Mouse (Mus musculus) midbrain, embryonic 15.5 days (tissue): Measurements from ENCODE around the gene Stpg1. TPM values are rescaled to one million over a fixed set of nuclear protein-coding genes. Genes with fewer than 3 reads are reported as not detected.

Source experiments
- ATAC-seq: fragments of 200-750 bp; cut with Nextera tagmentation; replicated peaks from 2 replicates; pipeline ENCODE4 v1.8.0; 2017; ENCODE audit warnings: moderate TSS enrichment
- H3K27ac ChIP-seq: fragments of 300-500 bp; sonication (generic); 2 replicates; pipeline ENCODE4 v1.5.1; 2015; ENCODE audit warnings: mild to moderate bottlenecking, inconsistent platforms
- H3K27me3 ChIP-seq: fragments of 300-500 bp; sonication (generic); replicated peaks from 2 replicates; pipeline ENCODE4 v1.6.1; 2015; ENCODE audit warnings: inconsistent platforms
- H3K36me3 ChIP-seq: fragments of 300-500 bp; sonication (generic); replicated peaks from 2 replicates; pipeline ENCODE4 v1.6.1; 2015; ENCODE audit warnings: inconsistent platforms
- H3K4me1 ChIP-seq: fragments of 300-500 bp; sonication (generic); 2 replicates; pipeline ENCODE4 v1.6.1; 2015; ENCODE audit warnings: inconsistent platforms
- H3K4me2 ChIP-seq: fragments of 300-500 bp; sonication (generic); 2 replicates; pipeline ENCODE4 v1.6.1; 2015; ENCODE audit warnings: inconsistent platforms, mild to moderate bottlenecking, moderate library complexity
- H3K4me3 ChIP-seq: fragments of 300-500 bp; sonication (generic); 2 replicates; pipeline ENCODE4 v1.5.1; 2015; ENCODE audit warnings: mild to moderate bottlenecking, inconsistent platforms
- H3K9ac ChIP-seq: fragments of 300-500 bp; sonication (generic); 2 replicates; pipeline ENCODE4 v1.6.1; 2015; ENCODE audit warnings: mild to moderate bottlenecking, inconsistent platforms
- H3K9me3 ChIP-seq: fragments of 300-500 bp; sonication (generic); 2 replicates; pipeline ENCODE4 v1.6.1; 2016; ENCODE audit warnings: inconsistent platforms
- WGBS: fragments of 180-500 bp; shearing (Covaris S2); methylation state at CpG from one replicate; pipeline ENCODE4 v1.1.7; 2015; ENCODE audit warnings: mixed read lengths; 5-methylcytosine and 5-hydroxymethylcytosine counted together
- polyA plus RNA-seq: library from polyadenylated mRNA; unstranded; fragments of >200 nt; fragmentation: Nextera tagmentation; extraction: Ambion mirVana; gene quantifications from 2 replicates; pipeline ENCODE4 v1.2.1, GENCODE M21; 2015

Gene Stpg1
- polyA plus RNA-seq: 0.36 and 0.59 TPM in 2 replicates

- under 1% methylated on average over 53 of the region's 53 CpGs for WGBS
- Histone ChIP-seq H3K4me1 (peaks cover 14% of the 10 kb centered on the region), H3K4me3 (peak within 1 kb of the TSS; percentile 77), H3K27me3 (no peaks in the 10 kb centered on the region), H3K27ac (peak within 1 kb of the TSS; percentile 75), H3K4me2 (peak within 1 kb of the TSS; percentile 89), H3K36me3 (0 out of 2 replicates have a peak, but pooled peaks cover 2% of the 10 kb centered on the region), H3K9me3 (no peaks in the 10 kb centered on the region), H3K9ac (peak within 1 kb of the TSS; percentile 52)
- peak; percentile 98 for ATAC-seq
Observed at GRCm38 (mm10) chr4:135494521-135495396, at the start of gene Stpg1, which contains the start of gene Nipal3. TSS of gene Stpg1 (plus strand) at chr4:135494790. TSS of gene Nipal3 (minus strand) at chr4:135495038.

DNA sequence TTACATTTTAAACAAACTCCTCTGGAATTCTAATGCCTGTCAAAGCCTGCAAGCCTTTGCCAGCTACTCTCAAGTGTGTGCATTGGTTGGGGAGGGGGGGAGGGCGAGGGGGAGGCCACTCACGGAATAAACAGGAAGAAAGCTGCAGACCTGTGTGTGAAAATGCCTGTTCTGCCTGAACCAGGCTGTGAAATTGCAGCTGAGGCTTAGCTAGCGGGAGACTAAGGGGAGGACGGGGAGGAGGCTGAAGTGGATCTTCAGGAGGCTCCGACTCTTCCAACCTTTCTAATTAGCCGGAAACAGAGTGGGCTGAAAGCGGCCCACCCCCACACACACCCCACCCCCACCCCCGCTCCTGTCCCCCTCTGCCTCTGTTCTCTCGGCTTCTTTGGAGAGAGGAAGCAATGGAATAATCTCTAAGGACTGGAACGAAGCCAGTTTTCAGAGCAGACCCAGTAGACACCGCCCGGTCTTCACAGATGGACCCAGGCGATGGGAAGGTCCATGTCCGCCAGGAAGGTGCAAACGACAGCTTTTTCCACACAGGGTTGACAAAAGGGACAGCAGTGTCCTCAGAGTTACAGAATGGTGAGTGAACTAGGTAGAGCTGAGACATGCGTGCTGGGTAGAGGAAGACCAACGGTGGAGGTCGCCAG, 43.1 kb upstream of the Stpg1 start:
- no peak for ATAC-seq
- H3K27me3 ChIP-seq: no peaks in the 10 kb centered on the region
- H3K9ac ChIP-seq: no peak overlapping the region
- peaks cover 9% of the 10 kb centered on the region for H3K4me1 ChIP-seq
- 45% methylated on average over 18 of the region's 18 CpGs for WGBS
- H3K4me2 ChIP-seq: peak overlapping the region; percentile 15; the same call in 1 of the 2 replicates
- H3K36me3 ChIP-seq: no peaks in the 10 kb centered on the region
- H3K27ac ChIP-seq: no peak overlapping the region
- H3K9me3 ChIP-seq: no peaks in the 10 kb centered on the region
- no peak overlapping the region for H3K4me3 ChIP-seq

DNA sequence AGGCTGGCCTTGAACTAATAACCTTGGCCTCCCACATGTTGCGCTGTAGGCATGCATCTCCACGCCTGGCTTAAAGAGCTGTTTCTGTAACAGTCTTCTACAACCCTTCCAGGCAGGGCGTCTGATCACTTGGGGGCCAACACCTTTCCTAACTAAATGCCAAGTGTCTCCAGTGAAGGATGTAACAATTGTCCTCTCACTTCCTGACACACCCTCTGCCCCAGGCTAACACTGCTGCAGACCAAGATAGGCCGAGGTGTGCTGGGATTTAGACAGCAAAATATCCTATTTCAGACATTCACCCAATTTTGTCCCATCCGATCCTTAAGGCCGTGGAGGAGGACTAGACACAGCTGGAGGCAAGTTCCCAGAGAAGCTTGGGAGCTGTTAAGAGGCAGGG, 41.4 kb upstream of the Stpg1 start:
- Histone ChIP-seq H3K27me3 (no peaks in the 10 kb centered on the region), H3K9ac (no peak overlapping the region), H3K9me3 (no peaks in the 10 kb centered on the region), H3K27ac (no peak overlapping the region), H3K4me2 (no peak overlapping the region), H3K4me1 (peaks cover 9% of the 10 kb centered on the region), H3K4me3 (no peak overlapping the region), H3K36me3 (no peaks in the 10 kb centered on the region)
- ATAC-seq: no peak
- 82% methylated on average over 6 of the region's 6 CpGs for WGBS

DNA sequence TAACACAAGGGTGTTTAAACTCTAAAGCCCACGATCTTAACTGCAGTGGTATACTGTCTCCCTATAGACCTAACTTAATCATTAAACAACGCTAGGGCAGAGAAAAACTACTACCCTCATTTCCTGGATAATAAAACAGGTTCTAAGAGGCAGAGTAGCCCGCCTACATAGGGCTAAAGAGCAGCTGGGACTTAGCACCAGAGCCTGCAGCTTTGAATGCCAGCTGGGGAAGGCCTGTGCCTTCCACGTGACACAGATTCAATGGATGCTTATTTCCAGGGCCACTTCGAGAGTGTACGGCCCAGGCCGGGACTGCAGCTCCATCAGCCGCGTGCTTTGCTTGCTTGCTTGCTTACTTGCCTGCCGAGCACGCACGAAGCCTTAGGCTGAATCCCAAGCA, 41.0 kb upstream of the Stpg1 start:
- Histone ChIP-seq H3K9ac (no peak overlapping the region), H3K36me3 (no peaks in the 10 kb centered on the region), H3K27ac (no peak overlapping the region), H3K4me2 (no peak overlapping the region), H3K27me3 (no peaks in the 10 kb centered on the region), H3K9me3 (no peaks in the 10 kb centered on the region), H3K4me1 (peaks cover 9% of the 10 kb centered on the region), H3K4me3 (no peak overlapping the region)
- 76% methylated on average over 12 of the region's 12 CpGs for WGBS
- no peak for ATAC-seq

GRCm38 (mm10) chr4:135463406-135463805, 31.2 kb upstream of the Stpg1 start:
- 93% methylated on average over 11 of the region's 11 CpGs for WGBS
- no peaks in the 10 kb centered on the region for H3K27me3 ChIP-seq
- H3K27ac ChIP-seq: no peak overlapping the region
- no peak for ATAC-seq
- peaks cover 6% of the 10 kb centered on the region; the same call in 1 of the 2 replicates for H3K36me3 ChIP-seq
- H3K9me3 ChIP-seq: no peaks in the 10 kb centered on the region
- no peaks in the 10 kb centered on the region for H3K4me1 ChIP-seq
- no peak overlapping the region for H3K9ac ChIP-seq
- no peak overlapping the region for H3K4me3 ChIP-seq
- no peak overlapping the region for H3K4me2 ChIP-seq

GRCm38 (mm10) chr4:135477851-135478250, 16.7 kb upstream of the Stpg1 start:
- ATAC-seq: no peak
- H3K4me3 ChIP-seq: no peak overlapping the region
- H3K9me3 ChIP-seq: no peaks in the 10 kb centered on the region
- H3K9ac ChIP-seq: no peak overlapping the region
- no peaks in the 10 kb centered on the region for H3K4me1 ChIP-seq
- no peak overlapping the region for H3K4me2 ChIP-seq
- WGBS: 85% methylated on average over 10 of the region's 10 CpGs
- H3K36me3 ChIP-seq: peaks cover 11% of the 10 kb centered on the region; the same call in 1 of the 2 replicates
- H3K27me3 ChIP-seq: no peaks in the 10 kb centered on the region
- no peak overlapping the region for H3K27ac ChIP-seq

- WGBS: 77% methylated on average over 9 of the region's 9 CpGs
- no peak overlapping the region for H3K27ac ChIP-seq
- H3K9me3 ChIP-seq: no peaks in the 10 kb centered on the region
- H3K4me3 ChIP-seq: no peak overlapping the region
- no peak overlapping the region for H3K4me2 ChIP-seq
- H3K27me3 ChIP-seq: no peaks in the 10 kb centered on the region
- peaks cover 6% of the 10 kb centered on the region; the same call in 1 of the 2 replicates for H3K36me3 ChIP-seq
- no peak for ATAC-seq
- H3K4me1 ChIP-seq: no peaks in the 10 kb centered on the region
- H3K9ac ChIP-seq: no peak overlapping the region
Observed at GRCm38 (mm10) chr4:135480370-135480769, 14.2 kb upstream of the Stpg1 start.

- Histone ChIP-seq H3K4me3 (no peak overlapping the region), H3K27me3 (no peaks in the 10 kb centered on the region), H3K36me3 (0 out of 2 replicates have a peak, but pooled peaks cover 10% of the 10 kb centered on the region), H3K4me1 (no peaks in the 10 kb centered on the region), H3K9me3 (no peaks in the 10 kb centered on the region), H3K4me2 (no peak overlapping the region), H3K27ac (no peak overlapping the region), H3K9ac (no peak overlapping the region)
- WGBS: 77% methylated on average over 10 of the region's 10 CpGs
- ATAC-seq: no peak
Observed at GRCm38 (mm10) chr4:135485086-135485485, 9.5 kb upstream of the Stpg1 start.

GRCm38 (mm10) chr4:135486352-135486751, 8.2 kb upstream of the Stpg1 start:
- no peak for ATAC-seq

GRCm38 (mm10) chr4:135489256-135489655, 5.3 kb upstream of the Stpg1 start:
- H3K36me3 ChIP-seq: 0 out of 2 replicates have a peak, but pooled peaks cover 10% of the 10 kb centered on the region
- H3K4me1 ChIP-seq: peaks cover 8% of the 10 kb centered on the region
- H3K9me3 ChIP-seq: no peaks in the 10 kb centered on the region
- H3K27me3 ChIP-seq: no peaks in the 10 kb centered on the region
- no peak overlapping the region for H3K9ac ChIP-seq
- no peak overlapping the region for H3K27ac ChIP-seq
- WGBS: 90% methylated on average over 7 of the region's 7 CpGs
- ATAC-seq: no peak
- no peak overlapping the region for H3K4me2 ChIP-seq
- H3K4me3 ChIP-seq: no peak overlapping the region

More at GRCm38 (mm10) chr4:135486352-135486751, 8.2 kb upstream of the Stpg1 start:
- Histone ChIP-seq H3K4me3 (no peak overlapping the region), H3K27ac (no peak overlapping the region), H3K9me3 (no peaks in the 10 kb centered on the region), H3K36me3 (0 out of 2 replicates have a peak, but pooled peaks cover 10% of the 10 kb centered on the region), H3K4me2 (no peak overlapping the region), H3K4me1 (no peaks in the 10 kb centered on the region), H3K27me3 (no peaks in the 10 kb centered on the region), H3K9ac (no peak overlapping the region)
- WGBS: 94% methylated on average over 11 of the region's 11 CpGs

- Histone ChIP-seq H3K36me3 (0 out of 2 replicates have a peak, but pooled peaks cover 10% of the 10 kb centered on the region), H3K9ac (peak overlapping the region; percentile 52; the same call in 1 of the 2 replicates), H3K27ac (no peak overlapping the region), H3K4me3 (peak overlapping the region; percentile 77), H3K4me1 (peaks cover 14% of the 10 kb centered on the region), H3K27me3 (no peaks in the 10 kb centered on the region), H3K9me3 (no peaks in the 10 kb centered on the region), H3K4me2 (peak overlapping the region; percentile 89)
- WGBS: 46% methylated on average over 4 of the region's 4 CpGs
- no peak for ATAC-seq
Observed at GRCm38 (mm10) chr4:135493271-135493670, 1.3 kb upstream of the Stpg1 start.
